Mouse (Mus musculus) thymus, postnatal 0 days (tissue): Measurements from ENCODE around the gene Ercc2. TPM values are rescaled to one million over a fixed set of nuclear protein-coding genes. Genes with fewer than 3 reads are reported as not detected.

Experiments
- DNase-seq: peaks from one replicate; pipeline ENCODE4 v3.0.0-alpha.2; 2015; ENCODE audit warnings: low spot score
- polyA plus RNA-seq: library from polyadenylated mRNA; unstranded; fragments of >200 nt; fragmentation: Nextera tagmentation; extraction: Ambion mirVana; gene quantifications from 2 replicates; pipeline ENCODE4 v1.2.1, GENCODE M21; 2015

The Ercc2 gene
- polyA plus RNA-seq, 1 experiment from 2014 or later: 15.1 TPM

DNA sequence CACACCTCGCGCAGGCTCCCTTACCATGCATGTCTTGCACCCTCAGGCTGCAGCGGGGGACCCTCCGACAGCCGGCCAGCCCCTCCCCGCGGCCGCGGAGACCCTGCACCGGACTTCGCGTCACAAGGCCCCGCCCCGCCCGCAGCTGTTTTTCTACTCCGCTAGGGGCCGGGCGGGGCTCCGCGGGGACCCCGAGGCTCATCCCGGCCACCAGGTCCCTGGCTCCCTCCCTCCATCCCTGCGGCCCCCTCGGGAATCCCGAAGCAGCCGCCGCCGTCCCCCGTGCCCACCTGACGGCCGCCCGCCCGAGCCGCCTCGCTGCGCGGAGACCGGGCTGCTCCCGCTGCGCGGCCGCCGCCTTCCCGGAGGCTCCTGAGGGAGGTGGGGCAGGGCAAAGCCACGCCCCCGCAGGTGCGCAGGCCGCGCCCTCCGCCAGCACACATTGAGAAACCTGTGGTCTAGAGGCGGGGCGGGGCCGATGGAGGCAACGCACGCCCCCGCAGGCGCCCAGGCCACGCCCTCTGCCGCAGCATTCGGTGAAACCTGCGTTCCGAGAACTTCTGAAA is 22.0 kb downstream of the Ercc2 start, which contains the start of gene Klc3:
Gene Klc3 (minus strand): TSS at position 374 of the 566 bp plus-strand sequence.
- peak; percentile 94 for DNase-seq

DNA sequence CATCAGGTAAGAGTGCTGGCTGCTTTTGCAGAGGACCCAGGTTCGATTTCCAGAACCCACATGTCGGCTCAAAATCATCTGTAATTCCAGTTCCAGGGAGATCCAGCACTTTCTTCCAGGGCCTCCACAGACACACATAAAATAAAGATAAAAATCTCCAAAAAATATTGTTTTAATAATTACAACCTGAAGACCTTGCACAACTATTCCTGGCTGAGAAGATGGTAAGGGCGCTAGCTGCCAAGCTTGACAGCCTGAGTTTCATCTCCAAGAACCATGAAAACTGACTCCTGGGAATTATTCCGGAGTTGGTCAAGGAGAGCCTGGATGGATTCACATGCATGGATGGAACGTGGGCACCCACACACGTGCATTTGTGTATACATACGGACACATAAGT is 22.7 kb downstream of the Ercc2 start, which contains the start of gene Ckm:
Gene Ckm (plus strand): TSS at position 301 of the 400 bp plus-strand sequence.
- no peak for DNase-seq

DNA sequence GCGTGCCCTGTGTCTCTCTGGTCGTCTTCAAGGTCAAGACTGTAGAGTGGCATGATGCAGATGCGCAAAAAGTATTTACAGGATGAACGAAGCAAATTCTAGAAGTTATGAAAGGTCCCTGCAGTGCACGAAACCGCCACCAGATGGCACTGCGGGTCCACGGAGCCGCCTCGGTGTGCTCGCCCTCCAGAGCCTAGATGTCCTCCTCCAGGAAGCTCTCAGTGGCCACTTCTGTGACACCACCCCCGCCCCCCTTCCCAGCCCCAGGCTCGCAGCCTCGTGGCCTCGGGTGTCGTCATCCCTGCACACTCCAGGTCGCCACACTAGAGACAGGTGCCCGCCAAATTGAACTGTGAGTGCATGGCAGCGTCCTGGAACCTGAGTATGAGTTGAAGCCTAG is 23.6 kb downstream of the Ercc2 start:
- peak; percentile 85 for DNase-seq

- DNase-seq: no peak
Observed at GRCm38 (mm10) chr7:19409753-19410152, 27.9 kb downstream of the Ercc2 start.

GRCm38 (mm10) chr7:19410766-19411344 is 29.0 kb downstream of the Ercc2 start:
- DNase-seq: no peak

DNA sequence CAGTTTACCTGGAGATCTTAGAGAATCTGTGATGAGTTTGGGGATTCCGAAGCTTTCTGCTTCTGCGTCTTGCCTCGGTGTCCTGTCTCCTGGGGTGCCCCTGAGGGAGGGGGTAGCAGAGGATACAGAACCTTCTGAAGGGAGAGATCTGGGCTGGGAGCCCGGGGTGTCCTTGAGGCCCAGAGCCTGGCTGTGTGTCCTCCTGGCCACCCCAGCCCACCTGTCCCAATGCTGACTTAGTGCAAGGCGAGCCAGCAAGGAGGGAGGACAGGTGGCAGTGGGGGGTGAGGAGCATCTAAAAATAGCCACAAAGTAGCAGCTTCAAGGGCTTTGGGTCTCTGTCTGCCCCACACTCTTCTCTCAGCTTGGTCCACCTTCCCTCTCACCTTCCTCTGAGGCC is 30.0 kb downstream of the Ercc2 start:
- DNase-seq: no peak

GRCm38 (mm10) chr7:19413525-19413924 is 31.7 kb downstream of the Ercc2 start:
- no peak for DNase-seq

DNA sequence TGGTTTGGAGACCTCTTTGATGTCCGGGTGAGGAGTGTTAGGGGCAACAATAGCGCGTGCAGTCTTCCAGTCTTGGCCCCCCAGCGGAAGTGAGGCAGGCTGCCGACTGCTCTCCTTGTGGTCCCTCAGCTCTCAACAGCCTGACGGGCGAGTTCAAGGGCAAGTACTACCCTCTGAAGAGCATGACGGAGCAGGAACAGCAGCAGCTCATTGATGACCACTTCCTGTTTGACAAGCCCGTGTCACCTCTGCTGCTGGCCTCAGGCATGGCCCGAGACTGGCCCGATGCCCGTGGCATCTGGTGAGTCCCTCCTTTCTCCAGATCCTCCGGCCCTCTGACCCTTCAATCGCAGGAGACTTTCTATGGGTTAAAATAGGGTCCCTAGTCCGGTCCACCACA is 34.8 kb downstream of the Ercc2 start:
- DNase-seq: no peak

- DNase-seq: peak; percentile 29
Observed at GRCm38 (mm10) chr7:19420121-19420520, 38.3 kb downstream of the Ercc2 start.

DNA sequence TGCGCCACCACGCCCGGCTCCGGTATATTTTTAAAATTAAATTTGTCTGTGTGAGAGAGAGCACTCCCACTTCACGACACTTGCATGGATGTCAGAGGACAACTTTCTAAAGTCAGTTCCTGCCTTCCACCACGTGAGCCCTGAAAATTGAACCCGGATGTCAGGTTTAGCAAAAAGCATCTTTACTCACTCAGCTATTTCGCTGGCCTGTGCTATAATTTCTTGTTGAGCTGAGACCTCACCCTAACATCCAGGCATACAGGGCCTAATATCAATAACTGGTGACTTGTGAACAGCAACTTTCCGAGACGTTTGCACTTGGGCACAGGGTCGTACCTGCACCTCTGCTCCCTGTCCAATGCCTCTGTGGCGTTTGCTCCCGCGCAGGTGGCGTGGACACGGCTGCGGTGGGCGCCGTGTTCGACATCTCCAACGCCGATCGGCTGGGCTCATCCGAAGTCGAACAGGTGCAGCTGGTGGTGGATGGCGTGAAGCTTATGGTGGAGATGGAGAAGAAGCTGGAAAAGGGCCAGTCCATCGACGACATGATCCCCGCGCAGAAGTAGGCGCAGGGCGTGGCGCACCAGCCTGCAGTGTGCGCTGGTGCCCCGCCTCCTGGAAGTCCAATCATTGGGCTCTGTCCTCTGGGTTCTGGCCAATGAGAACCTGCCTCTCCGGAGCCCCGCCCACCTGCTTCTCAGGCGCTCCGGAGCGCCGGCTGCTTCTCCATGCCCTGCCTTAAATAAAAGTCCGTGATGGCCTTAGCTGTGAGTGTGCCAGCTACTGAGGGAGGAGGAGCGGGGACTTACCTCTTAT is 39.2 kb downstream of the Ercc2 start:
- peak; percentile 87 for DNase-seq

GRCm38 (mm10) chr7:19423083-19423482 is 41.3 kb downstream of the Ercc2 start:
- no peak for DNase-seq

- no peak for DNase-seq
Observed at GRCm38 (mm10) chr7:19424051-19424450, 42.2 kb downstream of the Ercc2 start.

GRCm38 (mm10) chr7:19426349-19426748 is 44.5 kb downstream of the Ercc2 start:
- DNase-seq: no peak

DNA sequence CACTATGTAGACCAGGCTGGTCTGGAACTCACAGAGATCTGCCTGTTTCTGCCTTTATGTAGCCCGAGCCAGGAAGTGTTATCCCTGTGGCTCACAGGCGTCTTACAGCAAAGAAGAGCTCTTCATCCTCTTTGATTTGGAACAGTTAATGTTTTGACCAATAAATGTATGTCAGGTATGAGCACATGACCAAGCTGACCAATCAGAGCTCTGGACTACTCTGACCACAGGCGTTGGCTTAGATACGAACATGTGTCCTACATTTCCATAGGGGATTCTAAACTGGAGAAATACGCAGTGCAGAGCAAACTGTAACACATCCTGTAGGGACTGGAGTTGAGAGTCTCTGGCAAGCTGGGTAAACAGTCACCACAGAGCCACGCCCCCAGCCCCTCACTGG is 45.1 kb downstream of the Ercc2 start:
- no peak for DNase-seq

DNA sequence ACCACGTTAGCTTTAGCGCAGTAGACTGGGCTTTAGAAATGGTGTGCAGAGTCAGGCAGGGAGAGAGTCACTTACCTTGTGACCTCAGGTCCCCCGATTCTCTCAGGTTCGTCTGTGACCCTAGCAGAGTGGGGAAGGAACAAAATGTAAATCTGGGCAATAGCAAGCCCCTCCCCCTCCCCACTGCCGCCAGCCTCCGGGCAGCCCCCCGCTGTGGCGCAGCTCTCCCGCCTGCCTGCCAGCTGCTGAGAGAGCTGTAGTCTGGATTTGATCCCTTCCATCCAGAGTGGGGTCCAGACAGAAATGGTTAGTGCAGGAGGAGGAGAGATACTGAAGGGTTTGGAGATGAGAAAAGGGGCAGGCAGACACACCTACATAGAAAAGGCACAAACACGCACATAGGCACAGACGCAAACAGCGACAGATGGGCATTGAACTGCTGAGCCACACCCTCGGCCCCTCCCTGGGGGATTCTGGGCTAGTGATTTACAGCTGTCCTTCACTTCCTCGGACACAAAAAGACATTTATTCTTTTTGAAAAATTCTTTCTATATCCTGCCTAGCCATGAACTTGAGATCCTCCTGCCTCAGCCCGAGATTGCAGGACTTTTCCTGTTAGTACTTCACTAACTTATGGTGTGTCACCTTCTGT is 46.3 kb downstream of the Ercc2 start:
- no peak for DNase-seq

DNA sequence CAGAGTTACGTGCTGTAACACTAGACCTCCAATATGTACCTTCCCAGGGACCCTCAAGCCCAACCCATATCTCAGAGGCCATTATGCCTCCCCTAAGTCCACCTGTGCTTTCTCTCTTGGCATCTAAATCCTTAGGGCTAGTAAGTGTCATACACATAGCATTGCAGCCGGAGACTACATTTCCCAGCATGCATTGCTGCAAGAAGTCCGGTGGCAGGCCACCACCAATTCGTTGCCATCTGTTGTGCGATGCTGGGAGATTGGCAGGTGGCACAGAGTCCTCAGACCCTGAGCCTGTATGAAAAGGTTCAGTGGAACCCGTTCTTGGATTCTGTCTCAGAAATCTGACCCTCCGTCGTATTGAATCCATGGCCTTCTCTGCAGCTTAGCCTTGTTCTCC is 47.9 kb downstream of the Ercc2 start:
- no peak for DNase-seq

DNA sequence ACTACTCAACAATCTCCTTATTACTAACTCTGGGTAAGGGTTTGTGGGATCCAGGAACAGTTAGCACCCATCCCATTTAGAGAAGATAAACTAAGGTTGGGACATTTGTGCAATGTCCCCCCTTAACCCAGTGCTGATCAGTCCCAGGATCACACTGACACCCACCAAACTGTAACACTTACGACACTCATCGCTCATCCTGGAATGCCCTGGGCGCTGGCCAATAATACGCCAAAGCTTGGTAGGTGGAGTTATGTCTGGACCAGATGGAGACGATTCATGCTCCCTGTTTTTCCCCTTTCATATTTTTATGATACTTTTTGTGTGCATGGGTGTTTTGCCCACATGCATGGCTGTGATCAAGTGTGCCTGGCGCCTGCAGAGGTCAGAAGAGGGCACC is 48.6 kb downstream of the Ercc2 start:
- no peak for DNase-seq

DNA sequence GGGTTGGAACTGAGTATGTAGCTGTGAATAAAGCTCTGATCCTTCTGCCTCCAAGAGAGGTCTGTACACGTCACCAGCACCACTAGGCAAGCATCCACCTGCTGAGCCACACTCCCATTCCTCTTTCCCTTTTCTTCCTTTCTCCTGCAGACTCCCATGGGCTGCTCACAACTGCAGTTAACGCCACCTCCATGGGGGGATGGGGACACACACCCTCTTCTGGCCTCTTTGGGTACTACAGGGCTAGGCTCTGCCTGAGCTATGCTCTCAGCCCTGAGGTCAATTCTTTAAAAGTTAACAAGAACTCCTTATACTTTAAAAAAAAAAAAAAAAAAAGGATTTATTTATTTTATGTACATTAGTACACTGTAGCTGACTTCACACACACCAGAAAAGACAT is 50.7 kb downstream of the Ercc2 start:
- no peak for DNase-seq

GRCm38 (mm10) chr7:19436276-19436675 is 54.5 kb downstream of the Ercc2 start:
- DNase-seq: no peak

- DNase-seq: no peak
Observed at GRCm38 (mm10) chr7:19437048-19437447, 55.2 kb downstream of the Ercc2 start.

- no peak for DNase-seq
Observed at GRCm38 (mm10) chr7:19441448-19442091, 59.8 kb downstream of the Ercc2 start.
